Mouse (Mus musculus): ENCODE measurements at regions not wholly inside any gene's neighbourhood (a gene's known extent, or its start where the extent isn't known, plus 50 kb on each side); places are given as distances from the start of the nearest gene placed in this dataset.

DNA sequence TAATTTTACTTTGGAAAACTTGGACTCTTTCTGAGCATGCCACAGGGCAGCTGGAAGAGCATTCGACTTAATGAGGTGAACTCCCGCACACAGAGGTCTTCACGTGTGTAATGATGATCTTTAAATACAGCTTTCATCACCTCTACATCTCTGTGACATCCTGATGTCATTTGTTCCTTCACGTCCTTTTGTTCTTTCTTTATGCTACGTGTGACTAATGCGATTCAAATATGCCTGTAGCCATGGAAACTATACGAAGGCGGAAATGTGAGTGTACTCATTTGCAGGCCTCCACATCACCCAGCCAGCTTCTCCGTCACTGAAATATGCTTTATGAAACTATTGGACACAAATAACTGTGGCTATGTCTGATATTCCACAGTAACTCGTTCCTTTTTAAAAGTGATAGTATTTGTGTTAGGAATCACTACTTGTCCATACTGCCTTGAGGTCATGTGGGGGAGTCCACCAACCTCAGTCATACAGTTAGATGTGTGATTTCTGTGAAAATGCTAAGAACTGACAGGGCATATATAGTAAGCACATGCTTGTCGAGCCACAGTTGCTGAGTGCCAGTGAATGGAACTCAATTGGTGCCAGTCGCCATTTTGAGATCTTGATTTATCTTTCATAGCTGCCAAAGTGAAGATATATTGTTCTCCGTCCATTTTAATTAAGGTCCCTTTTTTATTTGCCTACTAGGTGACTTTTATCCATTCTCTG is 145.9 kb downstream of the Plk2 start:
- ATAC-seq: no peak
- in situ Hi-C loops (cut with MboI; ENCODE audit: low pct_unique_long_range_greater_than_20kb): no loop called here
- CTCF ChIA-PET: no interaction called here
- no peaks in the 10 kb centered on the region for H3K27me3 ChIP-seq
- POLR2A ChIA-PET: interaction anchor here (0.5 kb wide), 1 partner anchor 20 kb away, joined by 3 read pairs; no protein-coding TSS in a partner anchor
- no peak for DNase-seq (ENCODE audit: low read depth, low spot score)
- no peak for TF ChIP-seq CTCF (IDR thresholded peaks at IDR 0.05)

GRCm38 (mm10) chr13:110541288-110542148 is 146.7 kb downstream of the Plk2 start:
- ATAC-seq: no peak
- in situ Hi-C loops (cut with MboI; ENCODE audit: low pct_unique_long_range_greater_than_20kb): no loop called here
- DNase-seq (ENCODE audit: low read depth, low spot score): no peak
- ChIA-PET CTCF (interaction anchor here (1.0 kb wide), 1 partner anchor 10 kb away, joined by 3 read pairs; no protein-coding TSS in a partner anchor), POLR2A (interaction anchor here (0.5 kb wide), 1 partner anchor 21 kb away, joined by 3 read pairs; no protein-coding TSS in a partner anchor)
- no peak for TF ChIP-seq CTCF (IDR thresholded peaks at IDR 0.05)
- no peaks in the 10 kb centered on the region for H3K27me3 ChIP-seq

- no peaks in the 10 kb centered on the region for H3K27me3 ChIP-seq
- no peak for TF ChIP-seq CTCF (IDR thresholded peaks at IDR 0.05)
- no peak for DNase-seq (ENCODE audit: low read depth, low spot score)
- ChIA-PET POLR2A (no interaction called here), CTCF (interaction anchor here (1.0 kb wide), 2 partner anchors 11 to 19 kb away, joined by 3 read pairs; no protein-coding TSS in a partner anchor)
- in situ Hi-C loops (cut with MboI; ENCODE audit: low pct_unique_long_range_greater_than_20kb): no loop called here
- ATAC-seq: no peak
These were observed 147.6 kb downstream of the Plk2 start for GRCm38 (mm10) chr13:110542303-110543065.

- ChIA-PET CTCF (no interaction called here), POLR2A (no interaction called here)
- no peak for TF ChIP-seq CTCF (IDR thresholded peaks at IDR 0.05)
- no peaks in the 10 kb centered on the region for H3K27me3 ChIP-seq
- in situ Hi-C loops (cut with MboI; ENCODE audit: low pct_unique_long_range_greater_than_20kb): no loop called here
- DNase-seq (ENCODE audit: low read depth, low spot score) (peak; percentile 44), ATAC-seq (peak; percentile 62)
These were observed 150.6 kb downstream of the Plk2 start for GRCm38 (mm10) chr13:110545454-110545853.

GRCm38 (mm10) chr13:110555529-110556319 is 160.9 kb downstream of the Plk2 start:
- in situ Hi-C loops (cut with MboI; ENCODE audit: low pct_unique_long_range_greater_than_20kb): no loop called here
- DNase-seq (ENCODE audit: low read depth, low spot score): no peak
- ChIA-PET CTCF (interaction anchor here (1.3 kb wide), 1 partner anchor 22 kb away, joined by 3 read pairs; no protein-coding TSS in a partner anchor), POLR2A (no interaction called here)
- no peak for ATAC-seq
- no peak for TF ChIP-seq CTCF (IDR thresholded peaks at IDR 0.05)
- no peaks in the 10 kb centered on the region for H3K27me3 ChIP-seq

GRCm38 (mm10) chr13:110556355-110557095 is 161.7 kb downstream of the Plk2 start:
- DNase-seq (ENCODE audit: low read depth, low spot score): no peak
- TF ChIP-seq CTCF (IDR thresholded peaks at IDR 0.05): no peak
- CTCF ChIA-PET: no interaction called here
- POLR2A ChIA-PET: no interaction called here
- in situ Hi-C loops (cut with MboI; ENCODE audit: low pct_unique_long_range_greater_than_20kb): no loop called here
- H3K27me3 ChIP-seq: no peaks in the 10 kb centered on the region
- no peak for ATAC-seq

DNA sequence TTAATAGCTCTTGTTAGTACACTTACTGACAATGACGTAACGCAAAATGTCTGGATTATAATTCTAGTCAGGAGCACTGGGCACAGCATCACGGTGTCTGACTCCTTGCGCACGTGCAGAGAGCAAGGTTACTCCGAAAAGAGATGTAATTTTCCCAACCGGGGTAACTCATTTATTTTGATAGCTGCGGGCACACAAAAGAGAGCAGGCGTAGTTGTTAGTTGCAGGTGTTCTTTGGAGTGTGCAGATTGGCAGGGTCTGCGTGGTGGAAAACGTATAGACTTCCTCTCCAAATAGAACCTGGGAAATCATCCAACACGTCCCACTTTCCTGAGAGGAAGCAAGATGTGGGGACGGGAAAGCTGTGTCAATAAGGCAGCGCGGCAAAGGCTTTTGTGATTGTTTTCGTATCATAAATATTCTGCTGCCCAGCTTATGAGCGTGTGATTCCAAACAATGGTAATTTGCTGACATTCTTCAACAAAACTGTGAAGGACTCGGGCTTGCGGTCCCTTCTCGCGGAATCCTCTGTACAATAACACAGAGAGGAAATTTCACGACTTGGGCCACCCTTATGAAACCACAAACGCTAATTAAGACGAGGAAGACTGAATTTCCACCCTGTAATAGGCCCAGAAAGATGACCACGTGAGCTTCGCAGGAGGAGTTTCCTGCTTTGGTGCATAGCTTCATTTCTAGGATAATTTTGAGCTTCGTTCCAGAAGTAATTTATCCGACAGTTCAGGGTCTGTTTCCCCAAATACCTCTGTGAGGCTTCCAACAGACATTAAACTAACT is 163.3 kb downstream of the Plk2 start:
- in situ Hi-C loops (cut with MboI; ENCODE audit: low pct_unique_long_range_greater_than_20kb): no loop called here
- POLR2A ChIA-PET: no interaction called here
- CTCF ChIA-PET: no interaction called here
- H3K27me3 ChIP-seq: no peaks in the 10 kb centered on the region
- ATAC-seq (no peak), DNase-seq (ENCODE audit: low read depth, low spot score) (no peak)
- no peak for TF ChIP-seq CTCF (IDR thresholded peaks at IDR 0.05)

DNA sequence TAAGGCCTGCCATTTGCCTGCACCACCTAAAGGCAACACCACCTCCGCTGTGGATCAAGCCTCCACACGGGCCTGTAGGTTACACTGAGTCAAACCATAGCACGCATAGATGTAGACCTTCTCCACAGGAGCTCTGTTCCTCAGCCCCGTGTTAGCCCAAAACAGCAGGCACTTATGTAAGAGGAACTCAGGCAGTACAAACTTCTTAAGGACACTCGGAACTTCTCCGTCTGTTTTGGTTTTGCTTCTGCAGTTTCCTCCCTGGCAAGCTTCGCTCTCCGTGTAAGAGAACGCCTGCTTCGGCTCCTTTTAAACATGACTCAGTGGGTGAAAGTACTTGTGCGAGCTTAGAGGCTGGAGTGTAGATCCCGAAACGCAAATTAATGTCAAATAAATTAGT is 165.7 kb downstream of the Plk2 start:
- ATAC-seq (no peak), DNase-seq (ENCODE audit: low read depth, low spot score) (no peak)
- ChIA-PET CTCF (interaction anchor here (1.3 kb wide), 1 partner anchor 10 kb away, joined by 3 read pairs; no protein-coding TSS in a partner anchor), POLR2A (no interaction called here)
- H3K27me3 ChIP-seq: no peaks in the 10 kb centered on the region
- no peak for TF ChIP-seq CTCF (IDR thresholded peaks at IDR 0.05)
- in situ Hi-C loops (cut with MboI; ENCODE audit: low pct_unique_long_range_greater_than_20kb): no loop called here

GRCm38 (mm10) chr13:110562499-110562898 is 167.7 kb downstream of the Plk2 start:
- in situ Hi-C loops (cut with MboI; ENCODE audit: low pct_unique_long_range_greater_than_20kb): no loop called here
- ChIA-PET CTCF (interaction anchor here (0.8 to 1.6 kb wide), 4 partner anchors 9 to 130 kb away, joined by 3 to 5 read pairs (median 4); no protein-coding TSS in a partner anchor), POLR2A (no interaction called here)
- DNase-seq (ENCODE audit: low read depth, low spot score): no peak
- no peak for TF ChIP-seq CTCF (IDR thresholded peaks at IDR 0.05)
- no peaks in the 10 kb centered on the region for H3K27me3 ChIP-seq
- no peak for ATAC-seq
